Mouse (Mus musculus): ENCODE measurements at regions not wholly inside any gene's neighbourhood (a gene's known extent, or its start where the extent isn't known, plus 50 kb on each side); places are given as distances from the start of the nearest gene placed in this dataset.

- no peak for DNase-seq (ENCODE audit: low spot score in 2 of 2)
Measured at GRCm38 (mm10) chr14:54101775-54102174, 152.1 kb downstream of the Dad1 start.

GRCm38 (mm10) chr14:54099360-54099759 is 154.5 kb downstream of the Dad1 start:
- no peak for DNase-seq (ENCODE audit: low spot score in 2 of 2)

- DNase-seq (ENCODE audit: low spot score in 2 of 2) = no peak
Measured at GRCm38 (mm10) chr14:54098122-54098775, 155.7 kb downstream of the Dad1 start.

GRCm38 (mm10) chr14:54097026-54097425 is 156.9 kb downstream of the Dad1 start:
- no peak for DNase-seq (ENCODE audit: low spot score in 2 of 2)

GRCm38 (mm10) chr14:54092444-54092843 is 161.5 kb downstream of the Dad1 start:
- no peak for DNase-seq (ENCODE audit: low spot score in 2 of 2)

GRCm38 (mm10) chr14:54086660-54087059 is 167.2 kb downstream of the Dad1 start:
- no peak for DNase-seq (ENCODE audit: low spot score in 2 of 2)

- no peak for DNase-seq (ENCODE audit: low spot score in 2 of 2)
Measured at GRCm38 (mm10) chr14:54074659-54075058, 179.2 kb downstream of the Dad1 start.

GRCm38 (mm10) chr14:54072283-54072912 is 181.5 kb downstream of the Dad1 start:
- DNase-seq (ENCODE audit: low spot score in 2 of 2) = no peak

- DNase-seq (ENCODE audit: low spot score in 2 of 2) = no peak
Measured at GRCm38 (mm10) chr14:54070240-54070639, 183.7 kb downstream of the Dad1 start.

GRCm38 (mm10) chr14:54068684-54069083 is 185.2 kb downstream of the Dad1 start:
- DNase-seq (ENCODE audit: low spot score in 2 of 2) = no peak

GRCm38 (mm10) chr14:54065466-54065865 is 188.4 kb downstream of the Dad1 start:
- no peak for DNase-seq (ENCODE audit: low spot score in 2 of 2)

- DNase-seq (ENCODE audit: low spot score in 2 of 2) = peak in 1 of 2 experiments; percentile 52
Measured at GRCm38 (mm10) chr14:54064541-54065402, 189.1 kb downstream of the Dad1 start.

GRCm38 (mm10) chr14:54061570-54061969 is 192.3 kb downstream of the Dad1 start:
- DNase-seq (ENCODE audit: low spot score in 2 of 2) = no peak

- peak in 1 of 2 experiments; percentile 48 for DNase-seq (ENCODE audit: low spot score in 2 of 2)
Measured at GRCm38 (mm10) chr14:54059776-54060175, 194.1 kb downstream of the Dad1 start.

- no peak for DNase-seq (ENCODE audit: low spot score in 2 of 2)
Measured at GRCm38 (mm10) chr14:54059096-54059495, 194.8 kb downstream of the Dad1 start.

- no peak for DNase-seq (ENCODE audit: low spot score in 2 of 2)
Measured at GRCm38 (mm10) chr14:54056691-54057090, 197.2 kb downstream of the Dad1 start.

- DNase-seq (ENCODE audit: low spot score in 2 of 2) = no peak
Measured at GRCm38 (mm10) chr14:54055390-54055789, 198.5 kb downstream of the Dad1 start.

GRCm38 (mm10) chr14:54042286-54042685 is 211.6 kb downstream of the Dad1 start:
- DNase-seq (ENCODE audit: low spot score in 2 of 2) = no peak

GRCm38 (mm10) chr14:54040644-54041043 is 213.3 kb downstream of the Dad1 start:
- no peak for DNase-seq (ENCODE audit: low spot score in 2 of 2)

- no peak for DNase-seq (ENCODE audit: low spot score in 2 of 2)
Measured at GRCm38 (mm10) chr14:54034516-54034915, 219.4 kb downstream of the Dad1 start.

GRCm38 (mm10) chr14:54023552-54023951 is 230.4 kb downstream of the Dad1 start:
- no peak for DNase-seq (ENCODE audit: low spot score in 2 of 2)

- DNase-seq (ENCODE audit: low spot score in 2 of 2) = no peak
Measured at GRCm38 (mm10) chr14:54021443-54021842, 232.5 kb downstream of the Dad1 start.

All from adrenal gland, postnatal 4 days (tissue).